Mouse (Mus musculus): ENCODE results near the gene Cox7a2l. TPM values are rescaled to one million over a fixed set of nuclear protein-coding genes. Genes with fewer than 3 reads are reported as not detected.

Cox7a2l gene
- polyA plus RNA-seq, 2 experiments = 77.5 to 78.5 TPM

DNA sequence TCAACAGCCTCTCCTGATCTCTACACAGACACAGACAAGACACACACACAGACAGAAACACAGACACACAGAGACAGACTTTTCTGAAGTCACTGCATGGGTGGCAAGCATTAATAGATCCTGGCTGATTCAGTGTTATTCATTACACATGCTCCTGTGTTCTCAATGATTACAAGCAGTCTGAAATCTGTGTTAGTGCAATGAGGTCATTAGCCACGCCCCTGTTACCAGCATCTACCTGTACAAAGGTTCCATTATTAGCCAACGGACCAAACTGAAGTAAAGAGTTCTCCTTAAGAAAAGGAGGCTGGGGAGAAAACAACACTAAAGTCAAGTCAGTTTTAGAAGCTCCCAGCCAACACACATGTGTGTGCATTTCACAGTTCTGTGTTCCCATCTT is 13.4 kb downstream of the Cox7a2l start:
- no peak overlapping the region for H3K4me3 ChIP-seq (ENCODE audit: insufficient read depth in 1 of 2, low read depth in 2 of 2, low read length in 2 of 2)
- H3K4me2 ChIP-seq (ENCODE audit: low read depth) = no peak overlapping the region
- ATAC-seq (ENCODE audit: insufficient read depth) (no peak), DNase-seq (ENCODE audit: low read depth in 3 of 3, low spot score in 3 of 3) (no peak)
- no peaks in the 10 kb centered on the region for H3K9me3 ChIP-seq (ENCODE audit: control insufficient read depth, low read length)
- 70% methylated on average over 2 of the region's 2 CpGs for WGBS (ENCODE audit: insufficient replicate concordance)
- no peak overlapping the region for H3K27ac ChIP-seq
- H3K36me3 ChIP-seq (replicated peaks; ENCODE audit: control insufficient read depth, insufficient read depth, low read depth) = peaks cover 29% of the 10 kb centered on the region
- H3K9ac ChIP-seq (replicated peaks) = no peak overlapping the region
- no peaks in the 10 kb centered on the region for H3K4me1 ChIP-seq (replicated peaks; ENCODE audit: control insufficient read depth in 2 of 2, insufficient read depth in 2 of 2, low read length in 1 of 2)
- H3K27me3 ChIP-seq (ENCODE audit: control insufficient read depth, insufficient read depth, low read length) = no peaks in the 10 kb centered on the region
- TF ChIP-seq EP300 (IDR thresholded peaks at IDR 0.05; ENCODE audit: low read depth) = no peak
- TF ChIP-seq CTCF (IDR thresholded peaks at IDR 0.05; ENCODE audit: low read depth) = no peak

DNA sequence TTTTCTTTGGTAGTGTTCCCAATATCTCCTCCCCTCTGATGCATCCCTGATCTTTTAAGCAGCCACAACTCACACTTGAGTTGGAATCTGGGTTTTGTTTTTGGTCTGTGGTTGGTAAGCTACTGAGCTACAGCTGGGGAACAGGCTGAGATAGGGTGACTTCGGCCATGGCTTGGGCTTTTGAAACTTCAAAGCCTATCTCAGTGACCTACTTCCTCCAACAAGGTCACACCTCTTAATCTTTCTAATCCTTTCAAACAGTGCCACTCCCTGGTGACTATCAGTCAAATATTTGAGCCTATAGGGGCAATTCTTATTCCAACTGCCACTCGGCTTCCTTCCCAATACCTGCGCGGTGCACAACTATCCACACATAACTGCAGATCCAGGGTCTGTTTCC is 17.4 kb downstream of the Cox7a2l start:
- no peak overlapping the region for H3K27ac ChIP-seq
- H3K27me3 ChIP-seq (ENCODE audit: control insufficient read depth, insufficient read depth, low read length) = no peaks in the 10 kb centered on the region
- H3K4me1 ChIP-seq (replicated peaks; ENCODE audit: control insufficient read depth in 2 of 2, insufficient read depth in 2 of 2, low read length in 1 of 2) = no peaks in the 10 kb centered on the region
- TF ChIP-seq CTCF (IDR thresholded peaks at IDR 0.05; ENCODE audit: low read depth) (no peak), EP300 (IDR thresholded peaks at IDR 0.05; ENCODE audit: low read depth) (no peak)
- no peak overlapping the region for H3K4me2 ChIP-seq (ENCODE audit: low read depth)
- H3K36me3 ChIP-seq (replicated peaks; ENCODE audit: control insufficient read depth, insufficient read depth, low read depth) = peaks cover 29% of the 10 kb centered on the region
- H3K9ac ChIP-seq (replicated peaks) = no peak overlapping the region
- no peak for ATAC-seq (ENCODE audit: insufficient read depth)
- 78% methylated on average over 4 of the region's 4 CpGs for WGBS (ENCODE audit: insufficient replicate concordance)
- no peak for DNase-seq (ENCODE audit: low read depth in 3 of 3, low spot score in 3 of 3)
- H3K9me3 ChIP-seq (ENCODE audit: control insufficient read depth, low read length) = no peaks in the 10 kb centered on the region
- no peak overlapping the region for H3K4me3 ChIP-seq (ENCODE audit: insufficient read depth in 1 of 2, low read depth in 2 of 2, low read length in 2 of 2)

- Histone ChIP-seq H3K9ac (replicated peaks) (no peak overlapping the region), H3K4me3 (ENCODE audit: insufficient read depth in 1 of 2, low read depth in 2 of 2, low read length in 2 of 2) (no peak overlapping the region), H3K9me3 (ENCODE audit: control insufficient read depth, low read length) (no peaks in the 10 kb centered on the region), H3K4me2 (ENCODE audit: low read depth) (no peak overlapping the region), H3K4me1 (replicated peaks; ENCODE audit: control insufficient read depth in 2 of 2, insufficient read depth in 2 of 2, low read length in 1 of 2) (no peaks in the 10 kb centered on the region), H3K27me3 (ENCODE audit: control insufficient read depth, insufficient read depth, low read length) (no peaks in the 10 kb centered on the region), H3K27ac (no peak overlapping the region), H3K36me3 (replicated peaks; ENCODE audit: control insufficient read depth, insufficient read depth, low read depth) (peaks cover 29% of the 10 kb centered on the region)
- WGBS (ENCODE audit: insufficient replicate concordance) = 79% methylated on average over 5 of the region's 5 CpGs
- no peak for TF ChIP-seq EP300 (IDR thresholded peaks at IDR 0.05; ENCODE audit: low read depth)
- TF ChIP-seq CTCF (IDR thresholded peaks at IDR 0.05; ENCODE audit: low read depth) = no peak
- ATAC-seq (ENCODE audit: insufficient read depth) (no peak), DNase-seq (ENCODE audit: low read depth in 3 of 3, low spot score in 3 of 3) (no peak)
These were observed 18.2 kb downstream of the Cox7a2l start for GRCm38 (mm10) chr17:83498889-83499288.

DNA sequence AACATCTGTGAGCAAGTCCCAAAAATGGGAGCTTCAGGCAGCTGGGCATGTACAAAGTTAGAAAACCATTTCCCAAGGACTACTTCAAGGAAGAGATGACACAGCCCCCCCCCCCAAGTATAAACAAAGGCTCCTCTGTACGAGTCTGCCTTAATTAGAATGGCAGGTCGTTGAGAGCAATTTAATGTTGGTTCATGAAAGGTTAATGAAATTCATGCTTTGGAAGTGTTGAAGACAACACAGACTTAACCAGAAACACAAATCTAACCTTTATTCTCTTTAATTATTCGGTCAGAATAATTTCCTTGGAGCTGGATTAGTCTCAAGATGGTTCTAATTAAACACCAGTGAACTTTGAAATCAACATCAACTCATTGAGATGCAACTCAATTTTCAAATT is 29.4 kb downstream of the Cox7a2l start:
- no peaks in the 10 kb centered on the region for H3K9me3 ChIP-seq (ENCODE audit: control insufficient read depth, low read length)
- DNase-seq (ENCODE audit: low read depth in 3 of 3, low spot score in 3 of 3) (no peak), ATAC-seq (ENCODE audit: insufficient read depth) (no peak)
- no peaks in the 10 kb centered on the region for H3K36me3 ChIP-seq (replicated peaks; ENCODE audit: control insufficient read depth, insufficient read depth, low read depth)
- H3K4me3 ChIP-seq (ENCODE audit: insufficient read depth in 1 of 2, low read depth in 2 of 2, low read length in 2 of 2) = no peak overlapping the region
- H3K27me3 ChIP-seq (ENCODE audit: control insufficient read depth, insufficient read depth, low read length) = no peaks in the 10 kb centered on the region
- TF ChIP-seq EP300 (IDR thresholded peaks at IDR 0.05; ENCODE audit: low read depth) (no peak), CTCF (IDR thresholded peaks at IDR 0.05; ENCODE audit: low read depth) (no peak)
- no peak overlapping the region for H3K4me2 ChIP-seq (ENCODE audit: low read depth)
- no peak overlapping the region for H3K9ac ChIP-seq (replicated peaks)
- no peak overlapping the region for H3K27ac ChIP-seq
- no peaks in the 10 kb centered on the region for H3K4me1 ChIP-seq (replicated peaks; ENCODE audit: control insufficient read depth in 2 of 2, insufficient read depth in 2 of 2, low read length in 1 of 2)
- WGBS (ENCODE audit: insufficient replicate concordance) = 46% methylated on average over 3 of the region's 3 CpGs

DNA sequence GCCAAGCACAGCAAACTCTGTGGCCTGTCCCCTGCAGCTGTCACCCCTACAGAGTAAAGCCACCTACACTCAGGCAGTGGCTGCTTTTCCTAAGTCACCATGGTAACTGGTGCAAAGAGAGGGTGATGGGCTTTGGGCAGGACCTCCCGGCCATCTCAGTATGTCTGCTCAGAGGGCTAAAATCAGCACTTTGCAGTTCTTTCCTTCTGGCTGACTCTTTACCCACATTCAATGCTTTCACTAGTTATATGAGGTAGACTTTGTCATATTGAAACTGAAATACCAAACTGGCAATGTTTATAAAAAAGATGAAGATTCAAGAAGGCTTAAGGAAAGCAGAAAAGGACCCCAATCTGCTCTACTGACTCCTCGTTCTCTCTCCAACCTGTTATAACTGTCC is 33.3 kb downstream of the Cox7a2l start:
- H3K36me3 ChIP-seq (replicated peaks; ENCODE audit: control insufficient read depth, insufficient read depth, low read depth) = no peaks in the 10 kb centered on the region
- ATAC-seq (ENCODE audit: insufficient read depth) = no peak
- no peak overlapping the region for H3K4me3 ChIP-seq (ENCODE audit: insufficient read depth in 1 of 2, low read depth in 2 of 2, low read length in 2 of 2)
- no peaks in the 10 kb centered on the region for H3K9me3 ChIP-seq (ENCODE audit: control insufficient read depth, low read length)
- WGBS (ENCODE audit: insufficient replicate concordance) = 57% methylated on average over 2 of the region's 2 CpGs
- no peak for TF ChIP-seq EP300 (IDR thresholded peaks at IDR 0.05; ENCODE audit: low read depth)
- no peak for TF ChIP-seq CTCF (IDR thresholded peaks at IDR 0.05; ENCODE audit: low read depth)
- DNase-seq (ENCODE audit: low read depth in 3 of 3, low spot score in 3 of 3) = no peak
- no peak overlapping the region for H3K4me2 ChIP-seq (ENCODE audit: low read depth)
- no peaks in the 10 kb centered on the region for H3K27me3 ChIP-seq (ENCODE audit: control insufficient read depth, insufficient read depth, low read length)
- no peak overlapping the region for H3K9ac ChIP-seq (replicated peaks)
- no peak overlapping the region for H3K27ac ChIP-seq
- no peaks in the 10 kb centered on the region for H3K4me1 ChIP-seq (replicated peaks; ENCODE audit: control insufficient read depth in 2 of 2, insufficient read depth in 2 of 2, low read length in 1 of 2)

Data from liver, embryonic 14.5 days (tissue).